ENCODE assay signal across 25 mouse cellular contexts in the genomic region with DNA sequence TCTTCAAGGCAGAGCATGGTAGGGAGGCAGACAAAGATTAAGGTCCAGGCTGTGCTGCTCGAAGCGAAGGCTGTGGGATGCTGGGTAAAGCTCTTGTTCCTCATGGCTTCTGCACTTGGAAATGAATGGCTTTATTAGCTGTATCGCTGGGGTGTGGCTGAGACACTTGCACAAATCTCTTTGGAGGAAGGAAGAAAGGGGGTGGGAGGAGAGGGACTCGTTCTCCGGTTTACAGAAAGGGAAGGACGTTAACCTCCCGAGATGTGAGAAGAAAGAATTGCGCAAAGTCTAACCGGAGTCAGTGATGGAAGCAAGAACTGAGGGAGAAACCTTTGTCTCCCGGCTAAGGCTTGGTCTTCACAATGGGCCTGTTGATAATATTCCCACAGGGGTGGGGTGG. TPM values are rescaled to one million over a fixed set of nuclear protein-coding genes. Genes with fewer than 3 reads are reported as not detected.
A peak's percentile ranks its signal among the peaks of the same experiment; 100 is the strongest.
DNase-seq lines count a peak whose midpoint lies in the region; ATAC-seq lines count a peak whose summit lies in the region.
"Had no signal": no experiment of that assay in that cellular context is flagged by ENCODE, and none has a peak within 500 bp of the region (broad histone marks: within the 10 kb centered on the region; RNA-seq: fewer than 3 reads in every experiment).

No protein-coding gene starts in this region.

- no peak overlapping the region for H3K4me3 ChIP-seq in macrophage (ENCODE audit: inconsistent target)
- H3K4me3 ChIP-seq: embryonic facial prominence, embryonic 10.5 days; erythroblast, embryonic 14.5 days; forebrain, embryonic 10.5 days; heart, embryonic 13.5 days; hindbrain, embryonic 12.5 days had no signal

- ATAC-seq in common myeloid progenitor, adult 5-6 weeks (replicated peaks; ENCODE audit: low read depth, poor library complexity, severe bottlenecking) = peak; percentile 89
- peak; percentile 89 for ATAC-seq in monocyte, adult 5-6 weeks (replicated peaks; ENCODE audit: insufficient number of reproducible peaks, low FRiP score, low TSS enrichment, poor library complexity, severe bottlenecking)
- ATAC-seq: CD4-positive, CD25-positive, alpha-beta regulatory T cell, adult 4 months; forebrain, embryonic 14.5 days; hindbrain, embryonic 16.5 days had no signal

- peak overlapping the region; percentile 70 for H3K27ac ChIP-seq in macrophage
- H3K27ac ChIP-seq: embryonic facial prominence, embryonic 10.5 days; forebrain, embryonic 10.5 days; heart, embryonic 13.5 days; hindbrain, embryonic 12.5 days had no signal

- no peaks in the 10 kb centered on the region for H3K36me3 ChIP-seq in macrophage (ENCODE audit: inconsistent target)
- H3K36me3 ChIP-seq: embryonic facial prominence, embryonic 10.5 days; forebrain, embryonic 10.5 days; G1E; heart, embryonic 13.5 days; hindbrain, embryonic 12.5 days had no signal

- peak; percentile 21 for DNase-seq in lung, postnatal 25 days (ENCODE audit: low spot score)
- no peak for DNase-seq in lung, postnatal 4 days
- DNase-seq in right cerebral cortex, postnatal 14 days = no peak
- DNase-seq in layer of hippocampus, postnatal 10 days (ENCODE audit: low spot score in 2 of 2) = no peak
- no peak for DNase-seq in frontal cortex, postnatal 25 days (ENCODE audit: low spot score in 2 of 2)
- DNase-seq: adrenal gland, postnatal 10 days; B cell, adult 2 months; cerebellum, adult 11-12 months; cerebellum, adult 9-10 months; cerebellum, postnatal 25 days; heart, postnatal 36 days had no signal

- no peaks in the 10 kb centered on the region for H3K79me2 ChIP-seq in macrophage (ENCODE audit: inconsistent target)

- 4% methylated on average over 10 of the region's 10 CpGs for WGBS in macrophage (ENCODE audit: missing documents)

RNA-seq across cellular contexts. Expression of a gene that starts 10.5 kb away (rescaled TPM):
- not detected in 2 replicates for total RNA-seq in common myeloid progenitor, adult 5-6 weeks (2017)
- total RNA-seq in macrophage (2018; cell fraction: chromatin; rRNA removed) = not detected
- under 1 TPM in 13 of 26 experiments, not detected in 13; 0.03 to 0.39 (median 0.07) TPM for total RNA-seq in macrophage (2018; cell fraction: cytosol; rRNA removed)
- total RNA-seq in macrophage (2018; cell fraction: nucleus; rRNA removed) = under 1 TPM in 3 of 26 experiments, not detected in 23; 0.17 to 0.29 (median 0.21) TPM
- 0.09 TPM in 1 of 3 replicates, not detected in the others for polyA plus RNA-seq in macrophage (2018)
- total RNA-seq in monocyte, adult 5-6 weeks (2017) = 13.4 to 23.0 TPM (median 17.5 TPM) in 3 replicates
- not detected for total RNA-seq in layer of hippocampus, postnatal 10 days (2021)
- total RNA-seq: gastrocnemius, adult 8-10 months had no signal
- polyA plus RNA-seq: embryonic facial prominence, embryonic 10.5 days; erythroblast, embryonic 14.5 days; forebrain, embryonic 14.5 days; G1E; heart, embryonic 13.5 days; heart, postnatal 0 days; hindbrain, embryonic 12.5 days; hindbrain, embryonic 16.5 days had no signal

RNA-seq across cellular contexts. Expression of a gene that starts 53.6 kb away (rescaled TPM):
- 101 and 143 TPM in 2 replicates for total RNA-seq in common myeloid progenitor, adult 5-6 weeks (2017)
- total RNA-seq in macrophage (2018; cell fraction: chromatin; rRNA removed) = 100 to 1,000 TPM in 25 of 26 experiments, 10 to 100 TPM in 1; 97.4 to 201 (median 127) TPM
- 100 to 1,000 TPM; 103 to 169 (median 130) TPM for total RNA-seq in macrophage (2018; cell fraction: cytosol; rRNA removed)
- 100 to 1,000 TPM; 122 to 185 (median 135) TPM for total RNA-seq in macrophage (2018; cell fraction: nucleus; rRNA removed)
- polyA plus RNA-seq in macrophage (2018) = 72.2 to 89.3 TPM (median 77.9 TPM) in 3 replicates
- 131 to 157 TPM (median 139 TPM) in 3 replicates for total RNA-seq in monocyte, adult 5-6 weeks (2017)
- total RNA-seq in layer of hippocampus, postnatal 10 days (2021) = 100 to 1,000 TPM; 112 to 113 TPM

Comparison
In these comparisons a context has a peak if more than half of its experiments do, and no peak if none do; other contexts are left out.
1. RNA of a gene that starts 10.5 kb away (total RNA-seq): 13.4 to 23.0 TPM in monocyte, adult 5-6 weeks; not detected in common myeloid progenitor, adult 5-6 weeks and not detected in layer of hippocampus, postnatal 10 days; every median in the first group is over 10 times any median in the second.